Mouse (Mus musculus) liver, postnatal 0 days (tissue): Measurements from ENCODE around the gene Cd72.

Source experiments
- CTCF ChIP-seq: sonication (generic); IDR thresholded peaks from 2 replicates; pipeline ENCODE4 v1.5.1; 2016; ENCODE audit warnings: antibody characterized with exemption, low read depth
- EP300 ChIP-seq: IDR thresholded peaks from 2 replicates; pipeline ENCODE4 v1.6.1; 2016; ENCODE audit warnings: antibody characterized with exemption, low read depth, mild to moderate bottlenecking

- TF ChIP-seq CTCF (no peak), EP300 (no peak)
Observed at GRCm38 (mm10) chr4:43453413-43453812, 1.0 kb downstream of the Cd72 start.
